Mouse (Mus musculus): Measurements from ENCODE around the gene Cped1.

The Cped1 gene

DNA sequence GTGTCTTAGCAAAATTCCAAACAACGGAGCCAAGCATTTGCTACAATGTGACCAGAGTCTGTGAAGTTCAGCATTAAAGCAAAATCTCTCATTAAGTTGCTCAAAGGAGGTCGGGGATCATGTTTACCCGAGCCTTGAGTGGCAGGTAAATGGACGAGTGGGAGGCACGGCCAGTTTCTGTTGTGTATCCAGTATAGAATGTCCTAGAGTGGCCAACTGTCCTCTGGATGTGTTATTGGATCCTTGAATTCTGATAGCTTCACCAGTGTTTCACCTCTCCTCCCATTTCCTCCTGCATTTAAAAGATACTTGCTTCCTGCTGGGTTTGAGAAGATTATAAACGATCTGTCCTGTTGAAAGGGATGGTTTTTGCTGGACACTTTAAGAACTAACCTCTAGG is 14.4 kb downstream of the Cped1 start:
- DNase-seq (ENCODE audit: low spot score in 2 of 2) = no peak

- no peak for DNase-seq (ENCODE audit: low spot score in 2 of 2)
Observed at GRCm38 (mm10) chr6:22000881-22001280, 15.2 kb downstream of the Cped1 start.

- DNase-seq (ENCODE audit: low spot score in 2 of 2) = no peak
Observed at GRCm38 (mm10) chr6:22001284-22001916, 15.7 kb downstream of the Cped1 start.

DNA sequence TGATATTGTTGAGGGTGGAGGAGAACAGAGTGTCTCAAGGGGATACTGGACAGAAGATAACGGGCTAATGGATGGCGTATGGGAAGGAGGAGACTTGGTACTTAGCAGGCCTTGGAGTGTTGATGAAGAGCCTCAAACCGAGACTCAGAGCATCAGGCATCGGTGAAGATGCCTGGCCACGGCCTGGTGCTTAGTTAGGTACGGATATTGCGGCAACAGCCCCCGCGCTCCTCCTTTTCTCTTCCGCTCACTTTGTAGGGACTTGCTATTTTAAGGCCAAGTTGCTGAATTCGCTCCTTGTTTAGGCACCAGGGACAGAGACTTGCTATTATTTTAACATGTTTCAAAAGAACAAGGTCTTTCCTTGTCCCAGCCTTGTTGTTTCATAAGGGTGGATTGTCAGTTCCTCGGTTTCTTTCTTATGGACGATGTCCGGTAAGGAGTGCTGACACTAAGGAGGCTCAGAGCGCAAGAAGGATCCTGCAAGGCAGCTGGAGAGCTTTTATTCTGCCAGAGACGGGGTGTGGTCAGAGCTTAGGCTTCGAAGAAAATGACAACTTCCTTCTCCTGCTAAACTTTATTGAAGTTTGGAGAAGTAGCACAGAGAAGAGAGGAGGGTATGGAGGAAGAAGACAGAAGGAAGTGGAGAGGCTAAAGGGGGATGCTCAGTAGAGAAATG is 16.9 kb downstream of the Cped1 start:
- DNase-seq (ENCODE audit: low spot score in 2 of 2) = no peak

- no peak for DNase-seq (ENCODE audit: low spot score in 2 of 2)
Observed at GRCm38 (mm10) chr6:22003200-22003587, 17.5 kb downstream of the Cped1 start.

- no peak for DNase-seq (ENCODE audit: low spot score in 2 of 2)
Observed at GRCm38 (mm10) chr6:22003959-22004543, 18.3 kb downstream of the Cped1 start.

- no peak for DNase-seq (ENCODE audit: low spot score in 2 of 2)
Observed at GRCm38 (mm10) chr6:22008346-22008745, 22.6 kb downstream of the Cped1 start.

DNA sequence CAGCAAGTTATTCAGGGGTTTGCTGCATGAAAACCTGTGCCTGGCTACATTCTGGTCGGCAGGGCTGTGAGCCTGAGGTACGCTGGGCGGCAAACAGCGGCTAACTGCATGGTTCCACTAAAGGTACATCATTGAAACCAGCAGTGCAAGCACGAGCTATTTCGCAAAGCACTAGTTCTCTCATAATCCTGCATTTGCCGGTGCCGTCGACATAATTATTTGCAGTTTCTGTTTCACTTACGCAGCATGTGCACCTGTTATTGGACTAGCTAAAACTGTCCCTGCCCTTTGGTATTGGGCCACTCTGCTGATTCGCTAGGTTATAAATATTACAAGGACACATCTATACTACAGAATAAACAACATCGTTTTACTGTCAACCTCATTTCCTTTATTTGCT is 24.5 kb downstream of the Cped1 start:
- no peak for DNase-seq (ENCODE audit: low spot score in 2 of 2)

GRCm38 (mm10) chr6:22010761-22011281 is 25.1 kb downstream of the Cped1 start:
- DNase-seq (ENCODE audit: low spot score in 2 of 2) = no peak

DNA sequence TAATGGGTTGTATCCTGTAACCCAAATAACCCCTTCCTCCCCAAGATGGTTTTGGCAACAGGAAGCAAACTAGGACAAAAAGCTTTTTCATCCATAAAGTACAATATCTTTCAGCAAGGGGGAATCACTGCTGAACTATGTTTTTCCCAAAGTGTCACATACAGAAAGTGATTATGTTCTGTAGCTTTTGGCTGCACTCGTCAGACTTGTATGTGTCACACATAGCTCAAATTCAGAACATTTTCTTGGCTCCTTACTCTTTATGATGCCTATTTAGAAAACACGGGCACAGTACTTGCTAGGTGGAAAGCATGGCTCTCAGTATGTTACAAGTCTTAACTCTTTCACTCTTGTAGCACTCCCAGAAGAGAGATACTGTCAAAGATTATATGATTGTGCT is 25.8 kb downstream of the Cped1 start:
- DNase-seq (ENCODE audit: low spot score in 2 of 2) = no peak

- DNase-seq (ENCODE audit: low spot score in 2 of 2) = no peak
Observed at GRCm38 (mm10) chr6:22012099-22012498, 26.4 kb downstream of the Cped1 start.

GRCm38 (mm10) chr6:22012501-22012900 is 26.8 kb downstream of the Cped1 start:
- no peak for DNase-seq (ENCODE audit: low spot score in 2 of 2)

DNA sequence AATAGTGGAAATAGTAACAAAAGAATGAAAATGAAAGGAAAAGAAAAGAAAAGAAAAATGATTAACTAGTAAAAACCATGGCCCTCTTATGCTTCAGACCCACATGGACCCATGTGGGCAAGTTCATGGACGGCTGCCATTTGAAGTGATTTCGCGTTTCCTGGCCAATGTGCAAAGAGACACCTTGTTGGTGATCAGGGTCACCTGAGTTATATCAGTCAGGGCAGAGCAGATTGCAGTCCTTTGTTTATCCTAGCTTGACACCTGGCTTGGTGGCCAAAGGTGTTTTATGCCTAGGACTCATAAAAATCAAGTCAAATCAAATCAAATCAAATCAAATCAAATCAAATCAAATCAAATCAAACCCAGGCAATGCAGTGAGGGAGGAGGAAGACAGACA is 27.7 kb downstream of the Cped1 start:
- DNase-seq (ENCODE audit: low spot score in 2 of 2) = no peak

GRCm38 (mm10) chr6:22014291-22014911 is 28.7 kb downstream of the Cped1 start:
- DNase-seq (ENCODE audit: low spot score in 2 of 2) = no peak

DNA sequence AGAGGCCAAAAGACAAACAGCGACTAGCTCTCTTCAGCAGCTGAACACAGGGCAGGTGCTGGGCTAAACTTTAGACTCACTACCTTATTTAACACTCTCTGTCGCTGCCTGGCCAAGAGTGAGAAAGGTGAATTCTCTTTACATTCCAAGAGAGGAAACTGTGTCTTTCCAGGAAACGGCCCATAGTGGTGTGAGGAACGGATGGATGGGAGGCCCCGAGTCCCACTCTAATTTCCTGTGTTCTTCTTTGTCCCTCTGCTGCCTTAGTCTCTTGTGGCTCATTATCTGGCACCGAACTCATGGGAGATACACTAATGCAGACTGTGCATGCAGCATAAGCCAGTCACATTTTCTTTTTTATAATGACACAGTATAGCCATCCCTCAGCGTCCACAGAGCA is 31.9 kb downstream of the Cped1 start:
- no peak for DNase-seq (ENCODE audit: low spot score in 2 of 2)

GRCm38 (mm10) chr6:22018768-22019445 is 33.2 kb downstream of the Cped1 start:
- DNase-seq (ENCODE audit: low spot score in 2 of 2) = no peak

- DNase-seq (ENCODE audit: low spot score in 2 of 2) = no peak
Observed at GRCm38 (mm10) chr6:22019637-22020036, 33.9 kb downstream of the Cped1 start.

DNA sequence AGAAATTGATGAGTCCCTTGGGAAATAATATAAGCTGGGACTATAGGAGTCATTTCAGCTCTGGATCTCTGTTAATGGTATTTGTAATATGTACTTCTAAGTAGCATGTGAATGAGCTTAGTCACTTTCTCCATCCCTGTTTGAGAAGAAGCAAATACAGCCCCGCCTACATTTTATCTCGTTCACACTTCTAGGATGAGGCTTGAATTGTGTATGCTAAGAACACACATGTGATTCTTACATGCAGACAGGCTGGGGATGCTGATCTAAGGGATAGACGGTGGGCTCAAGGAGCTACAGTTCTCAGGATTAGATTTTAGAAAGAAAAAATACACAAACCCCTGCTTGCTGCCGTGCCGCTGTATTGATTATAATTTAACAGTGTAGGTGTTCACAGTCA is 35.0 kb downstream of the Cped1 start:
- DNase-seq (ENCODE audit: low spot score in 2 of 2) = no peak

- DNase-seq (ENCODE audit: low spot score in 2 of 2) = no peak
Observed at GRCm38 (mm10) chr6:22021315-22021714, 35.6 kb downstream of the Cped1 start.

DNA sequence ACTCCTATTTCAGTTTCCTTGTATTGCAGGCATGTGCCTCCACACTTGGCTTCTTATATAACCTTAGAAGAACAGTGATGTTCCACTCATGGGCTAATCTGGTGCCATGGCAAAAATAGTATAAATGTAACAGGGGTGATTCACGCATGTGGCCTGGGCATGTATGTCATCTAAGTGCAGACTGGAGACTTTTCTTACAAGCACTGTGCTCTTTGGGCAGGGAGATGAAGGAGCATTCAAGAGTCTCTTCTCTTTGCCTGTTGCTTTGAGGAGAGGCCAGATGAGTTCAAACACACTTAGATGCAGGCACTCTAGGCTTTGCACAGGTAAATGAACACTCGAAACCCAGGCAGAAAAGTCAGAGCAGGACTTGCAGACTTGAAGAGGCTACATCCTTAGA is 38.5 kb downstream of the Cped1 start:
- no peak for DNase-seq (ENCODE audit: low spot score in 2 of 2)

DNA sequence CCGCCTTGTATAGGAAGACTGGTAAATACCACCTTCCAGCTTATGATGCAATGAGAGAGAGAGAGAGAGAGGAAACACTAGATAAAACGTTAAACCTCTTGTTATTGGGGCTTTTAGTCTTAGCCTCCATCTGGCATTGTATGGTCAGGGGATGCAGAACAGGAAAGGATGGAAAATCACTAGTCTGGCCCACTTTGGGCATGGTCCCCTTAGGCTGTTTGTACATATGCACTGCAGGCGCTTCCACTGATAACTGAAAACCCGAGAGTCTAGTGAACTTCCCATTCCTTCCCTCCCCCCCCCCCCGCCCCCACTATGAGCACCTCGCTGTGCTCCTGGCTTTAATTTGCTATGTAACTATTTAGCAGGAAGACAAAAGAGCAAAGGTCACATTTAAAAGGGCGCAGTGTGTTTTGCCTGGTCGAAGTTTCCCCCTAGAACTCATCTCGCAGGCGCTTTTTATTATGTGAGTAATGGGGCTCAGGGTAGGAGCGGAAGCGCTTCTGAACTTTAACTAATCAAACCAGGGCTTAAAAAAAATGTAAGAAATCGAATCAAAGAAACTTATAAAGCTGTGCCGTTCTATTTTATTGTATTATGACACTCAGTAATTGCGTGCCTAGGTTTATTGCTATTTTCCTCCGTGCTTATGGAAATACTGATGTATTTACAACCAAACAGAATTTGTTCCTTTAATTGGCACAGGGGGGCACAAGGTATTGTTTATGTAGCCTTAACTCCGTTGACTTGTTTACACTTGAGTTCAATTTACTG is 40.1 kb downstream of the Cped1 start:
- DNase-seq (ENCODE audit: low spot score in 2 of 2) = no peak

DNA sequence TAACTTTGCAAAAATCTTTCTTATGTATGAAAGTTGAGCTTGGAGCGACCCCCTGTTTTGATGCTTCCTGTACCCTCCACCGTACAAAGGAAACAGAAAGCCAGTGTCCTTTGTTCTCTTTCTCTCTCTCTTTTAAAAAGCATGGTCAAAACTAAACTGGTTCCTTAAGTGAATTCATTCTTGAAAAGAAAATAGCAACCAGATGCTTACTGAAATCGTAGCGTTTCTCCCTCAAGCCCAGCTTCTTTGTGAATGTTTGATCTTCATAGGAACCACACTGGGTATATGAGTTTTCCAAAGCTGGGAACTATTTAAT is 40.6 kb downstream of the Cped1 start:
- DNase-seq (ENCODE audit: low spot score in 2 of 2) = no peak
